Mouse (Mus musculus) G1E (cell line): Measurements from ENCODE around the gene Acvrl1. TPM values are rescaled to one million over a fixed set of nuclear protein-coding genes. Genes with fewer than 3 reads are reported as not detected.

Source experiments
- ATAC-seq: 2 replicates; pipeline ENCODE4 v1.8.0; 2016; ENCODE audit warnings: mild to moderate bottlenecking; ENCODE audit not compliant: insufficient number of reproducible peaks, poor library complexity, low FRiP score, severe bottlenecking; ENCODE audit errors: extremely low read depth
- DNase-seq: peaks from one replicate; pipeline ENCODE4 v3.0.0; 2012; ENCODE audit warnings: low spot score
- H3K27me3 ChIP-seq: 2 replicates; pipeline ENCODE4 v1.6.1; 2012; ENCODE audit warnings: mild to moderate bottlenecking, low read length, inconsistent platforms; ENCODE audit not compliant: insufficient read depth
- H3K36me3 ChIP-seq: replicated peaks from 2 replicates; pipeline ENCODE3; 2012; ENCODE audit warnings: mild to moderate bottlenecking, inconsistent platforms
- H3K4me1 ChIP-seq: 2 replicates; pipeline ENCODE4 v1.6.1; 2012; ENCODE audit warnings: low read depth, low read length, inconsistent platforms, mixed read lengths; ENCODE audit not compliant: insufficient read depth
- H3K4me3 ChIP-seq: 2 replicates; pipeline ENCODE4 v1.5.1; 2012; ENCODE audit warnings: low read depth, mild to moderate bottlenecking, inconsistent platforms, low read length, moderate library complexity, mixed read lengths
- H3K9me3 ChIP-seq: replicated peaks from 2 replicates; pipeline ENCODE4 v1.6.1; 2012; ENCODE audit warnings: inconsistent platforms
- CTCF ChIP-seq: IDR thresholded peaks from 2 replicates; pipeline ENCODE4 v1.5.1; 2012; ENCODE audit warnings: low read depth, low read length, inconsistent platforms, mixed read lengths
- GATA1 ChIP-seq: IDR thresholded peaks from 2 replicates; pipeline ENCODE4 v1.6.1; 2012; ENCODE audit warnings: borderline replicate concordance, low read length, inconsistent platforms, mixed read lengths
- GATA2 ChIP-seq: IDR thresholded peaks from 2 replicates; pipeline ENCODE4 v1.6.1; 2012; ENCODE audit warnings: low read depth, low read length, inconsistent platforms, borderline replicate concordance
- POLR2AphosphoS5 ChIP-seq: IDR thresholded peaks from 2 replicates; pipeline ENCODE4 v1.6.1; 2012; ENCODE audit warnings: low read depth, low read length, inconsistent platforms; ENCODE audit not compliant: insufficient replicate concordance
- TAL1 ChIP-seq: conservative IDR thresholded peaks from 2 replicates; pipeline ENCODE4 v1.6.1; 2012; ENCODE audit warnings: low read depth, low read length, inconsistent platforms, mixed read lengths
- polyA plus RNA-seq: library from polyadenylated mRNA; stranded (reverse); fragments of >175 nt; gene quantifications from 2 replicates; pipeline ENCODE4 v1.2.3, GENCODE M21; 2012
- total RNA-seq, 2 experiments: library from RNA; stranded (forward) in 1 of 2; stranded (reverse) in 1 of 2; fragments of 200-1000 nt in 1 of 2; fragments of >200 nt in 1 of 2; fragmentation: Nextera tagmentation in 1 of 2; gene quantifications; 2 replicates each; pipeline ENCODE4 v1.2.3; 2014 to 2017

Gene Acvrl1
- not detected in 2 replicates for total RNA-seq (2014; fragmentation: Nextera tagmentation)
- 0.60 TPM in 1 of 2 replicates, not detected in the other for total RNA-seq (2017)
- 0.02 TPM in 1 of 2 replicates, not detected in the other for polyA plus RNA-seq

DNA sequence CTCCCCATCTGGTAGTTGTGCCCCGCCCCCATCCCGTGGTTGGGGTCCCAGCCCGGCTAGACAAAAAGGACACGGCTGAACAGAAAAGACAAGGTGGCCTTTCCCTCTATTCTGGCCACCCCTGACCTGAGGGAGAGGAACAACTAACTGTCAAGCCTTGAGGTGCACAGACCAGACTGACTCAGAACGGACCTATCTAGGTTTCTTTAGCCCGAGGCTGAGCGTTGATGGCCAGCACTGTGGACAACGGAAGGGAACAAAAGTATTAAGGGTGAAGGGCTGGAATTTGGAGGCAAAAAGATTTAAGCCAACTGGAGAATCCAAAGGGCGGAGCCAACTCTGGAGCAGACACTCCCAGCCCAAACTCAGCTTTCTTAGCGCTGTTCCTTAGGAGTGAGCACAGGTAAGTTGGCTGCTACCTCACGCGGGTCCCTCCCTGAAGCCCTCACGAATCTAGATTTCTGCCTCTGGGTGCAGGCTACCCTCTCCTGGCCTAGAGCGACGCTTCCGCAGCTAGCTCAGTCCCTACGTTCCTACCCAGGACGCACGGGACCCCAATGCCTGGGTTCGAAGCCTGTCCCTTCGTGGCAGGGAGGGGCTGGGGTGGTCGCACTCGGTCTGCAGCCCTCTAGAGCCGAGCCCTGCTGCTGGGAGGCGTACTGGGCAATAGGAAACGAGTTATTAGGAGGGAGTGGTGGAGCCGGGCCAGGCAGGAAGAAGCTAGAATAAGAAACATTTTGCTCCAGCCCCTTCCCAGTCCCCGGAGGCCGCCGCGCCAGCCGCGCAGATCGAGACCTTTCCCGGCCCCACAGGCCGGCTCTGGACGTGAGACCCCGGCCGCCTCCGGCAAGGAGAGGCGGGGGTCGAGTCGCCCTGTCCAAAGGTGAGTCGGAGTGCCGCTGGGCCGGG lies at the start of gene Acvrl1:
Acvrl1 (plus strand) TSS at position 342 of the 909 bp plus-strand sequence.
- no peak for DNase-seq
- no peaks in the 10 kb centered on the region for H3K4me1 ChIP-seq
- no peak within 1 kb of the TSS; the same call in 1 of the 2 replicates for H3K4me3 ChIP-seq
- ATAC-seq, result no peak
- H3K36me3 ChIP-seq, result no peaks in the 10 kb centered on the region
- peaks cover 85% of the 10 kb centered on the region for H3K9me3 ChIP-seq
- no peaks in the 10 kb centered on the region for H3K27me3 ChIP-seq
- no peak for TF ChIP-seq CTCF
- TF ChIP-seq POLR2AphosphoS5, result no peak
- no peak for TF ChIP-seq GATA2
- TF ChIP-seq TAL1, result no peak
- no peak for TF ChIP-seq GATA1

DNA sequence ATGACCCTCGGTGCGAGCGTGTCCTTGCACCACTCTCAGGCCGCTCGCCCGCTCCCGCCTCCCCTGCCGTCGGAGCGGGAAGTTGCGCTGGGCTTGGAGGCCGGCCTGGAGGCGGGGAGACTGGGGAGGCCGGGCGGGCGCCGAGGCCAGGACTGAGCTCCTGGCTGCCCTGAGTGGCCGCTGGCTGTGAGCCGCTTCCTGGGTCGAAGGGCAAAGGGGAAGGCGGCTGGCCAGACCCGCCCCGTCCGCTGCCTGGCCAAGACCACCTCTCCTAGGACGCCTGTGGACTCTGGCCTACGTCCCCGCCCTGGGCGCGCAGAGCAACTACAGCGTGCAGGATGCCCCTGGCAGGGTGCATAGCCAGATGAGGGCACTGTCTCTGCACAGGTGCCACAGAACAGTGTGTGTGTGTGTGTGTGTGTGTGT lies 49.6 kb upstream of the Acvrl1 start:
- DNase-seq (no peak), ATAC-seq (no peak)
- no peak for TF ChIP-seq TAL1
- no peak for TF ChIP-seq POLR2AphosphoS5
- TF ChIP-seq CTCF, result no peak
- TF ChIP-seq GATA1, result no peak
- TF ChIP-seq GATA2, result no peak
- no peaks in the 10 kb centered on the region for H3K27me3 ChIP-seq
- H3K9me3 ChIP-seq, result peaks cover 87% of the 10 kb centered on the region
- no peaks in the 10 kb centered on the region for H3K4me1 ChIP-seq
- no peak overlapping the region; the same call in 1 of the 2 replicates for H3K4me3 ChIP-seq
- H3K36me3 ChIP-seq, result no peaks in the 10 kb centered on the region

DNA sequence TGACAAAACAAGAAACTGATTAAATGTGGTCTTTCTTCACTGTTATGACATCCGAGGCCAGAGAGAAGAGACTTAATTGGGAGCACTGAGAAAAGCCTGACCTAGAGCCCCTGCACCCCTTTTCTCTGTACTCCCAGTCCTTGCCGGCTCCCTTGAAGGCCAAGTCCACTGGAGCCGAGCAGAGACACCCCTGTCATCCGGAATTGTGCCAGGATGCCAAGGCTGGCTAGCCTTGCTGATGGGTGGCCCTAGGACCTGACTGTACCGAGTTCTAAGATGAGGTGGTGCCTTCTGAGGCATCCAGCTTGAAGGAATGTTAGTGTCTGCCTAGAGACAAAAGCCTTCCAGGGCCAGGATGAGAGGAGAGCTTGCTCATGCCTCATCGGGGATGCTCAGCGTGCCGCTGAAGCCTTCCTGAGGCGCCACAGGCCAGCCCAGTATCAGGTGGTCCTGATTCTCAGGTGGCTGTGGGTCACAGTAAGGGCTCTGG lies 48.2 kb upstream of the Acvrl1 start:
- Histone ChIP-seq H3K4me1 (no peaks in the 10 kb centered on the region), H3K4me3 (no peak overlapping the region; the same call in 1 of the 2 replicates), H3K9me3 (peaks cover 85% of the 10 kb centered on the region), H3K27me3 (no peaks in the 10 kb centered on the region), H3K36me3 (no peaks in the 10 kb centered on the region)
- TF ChIP-seq GATA1 (no peak), TAL1 (no peak), GATA2 (no peak), CTCF (no peak), POLR2AphosphoS5 (no peak)
- ATAC-seq (no peak), DNase-seq (no peak)

DNA sequence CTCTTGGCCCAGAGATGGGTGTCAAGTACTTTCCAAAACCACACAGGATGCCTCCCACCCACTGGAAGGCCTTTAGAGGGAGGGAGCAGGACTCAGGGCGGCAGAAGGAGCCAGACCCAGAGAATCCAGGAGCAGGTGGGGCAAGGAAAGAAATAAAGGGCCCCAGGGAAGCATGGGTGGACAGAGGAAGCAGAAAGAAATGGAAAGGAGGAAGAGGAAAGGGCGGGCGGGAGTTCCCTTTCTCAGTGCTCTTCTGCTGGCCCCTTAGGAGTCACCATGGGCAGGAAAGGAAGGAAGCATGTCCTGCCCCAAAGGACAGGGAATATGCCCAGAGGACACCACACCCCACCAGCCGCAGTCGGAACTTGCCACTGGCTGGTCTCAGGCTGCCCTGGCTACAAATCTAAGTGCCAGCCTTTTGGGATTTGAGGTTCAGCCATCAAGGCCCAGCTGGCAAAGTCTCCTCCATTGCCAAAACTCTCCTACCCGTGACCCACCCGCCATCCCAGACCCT lies 47.2 kb upstream of the Acvrl1 start:
- Histone ChIP-seq H3K4me3 (no peak overlapping the region), H3K27me3 (no peaks in the 10 kb centered on the region), H3K9me3 (peaks cover 78% of the 10 kb centered on the region), H3K4me1 (no peaks in the 10 kb centered on the region), H3K36me3 (no peaks in the 10 kb centered on the region)
- DNase-seq (no peak), ATAC-seq (no peak)
- TF ChIP-seq TAL1, result no peak
- no peak for TF ChIP-seq CTCF
- TF ChIP-seq GATA2, result no peak
- no peak for TF ChIP-seq GATA1
- TF ChIP-seq POLR2AphosphoS5, result no peak

- Histone ChIP-seq H3K27me3 (no peaks in the 10 kb centered on the region), H3K36me3 (no peaks in the 10 kb centered on the region), H3K9me3 (peaks cover 70% of the 10 kb centered on the region), H3K4me1 (no peaks in the 10 kb centered on the region), H3K4me3 (no peak overlapping the region)
- TF ChIP-seq POLR2AphosphoS5 (no peak), GATA2 (no peak), CTCF (no peak), GATA1 (no peak), TAL1 (no peak)
- ATAC-seq (no peak), DNase-seq (no peak)
Measured at GRCm38 (mm10) chr15:101082236-101082635, 46.1 kb upstream of the Acvrl1 start.

DNA sequence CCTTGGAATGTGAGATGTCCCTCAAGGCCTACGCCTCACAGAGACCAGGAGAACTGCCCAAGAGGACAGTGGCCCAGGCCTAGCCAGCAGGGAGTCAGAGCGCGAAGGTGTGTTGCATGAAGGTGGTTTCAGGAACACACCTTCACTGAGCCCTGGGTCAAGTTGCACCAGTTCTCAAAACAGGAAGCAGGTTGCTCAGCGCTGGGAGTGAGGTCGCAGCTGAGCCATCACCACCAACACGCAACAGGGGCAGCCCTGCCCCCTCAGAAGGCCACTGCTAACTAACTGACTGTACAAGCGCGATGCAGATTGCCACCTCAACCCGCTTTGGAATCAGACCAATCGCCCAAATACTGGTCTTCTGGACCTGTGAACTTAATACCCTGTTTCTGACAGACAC lies 43.8 kb upstream of the Acvrl1 start:
- no peaks in the 10 kb centered on the region for H3K4me1 ChIP-seq
- no peaks in the 10 kb centered on the region for H3K36me3 ChIP-seq
- no peak for DNase-seq
- ATAC-seq, result no peak
- no peak overlapping the region; the same call in 1 of the 2 replicates for H3K4me3 ChIP-seq
- no peaks in the 10 kb centered on the region for H3K27me3 ChIP-seq
- peaks cover 66% of the 10 kb centered on the region for H3K9me3 ChIP-seq
- TF ChIP-seq CTCF (no peak), GATA1 (no peak), POLR2AphosphoS5 (no peak), TAL1 (no peak), GATA2 (no peak)
